Mouse (Mus musculus) kidney, adult 9 months (tissue): ENCODE measurements around the gene Aire.

Source experiments
- DNase-seq: peaks from one replicate; pipeline ENCODE4 v3.0.0; 2022

The Aire gene

DNA sequence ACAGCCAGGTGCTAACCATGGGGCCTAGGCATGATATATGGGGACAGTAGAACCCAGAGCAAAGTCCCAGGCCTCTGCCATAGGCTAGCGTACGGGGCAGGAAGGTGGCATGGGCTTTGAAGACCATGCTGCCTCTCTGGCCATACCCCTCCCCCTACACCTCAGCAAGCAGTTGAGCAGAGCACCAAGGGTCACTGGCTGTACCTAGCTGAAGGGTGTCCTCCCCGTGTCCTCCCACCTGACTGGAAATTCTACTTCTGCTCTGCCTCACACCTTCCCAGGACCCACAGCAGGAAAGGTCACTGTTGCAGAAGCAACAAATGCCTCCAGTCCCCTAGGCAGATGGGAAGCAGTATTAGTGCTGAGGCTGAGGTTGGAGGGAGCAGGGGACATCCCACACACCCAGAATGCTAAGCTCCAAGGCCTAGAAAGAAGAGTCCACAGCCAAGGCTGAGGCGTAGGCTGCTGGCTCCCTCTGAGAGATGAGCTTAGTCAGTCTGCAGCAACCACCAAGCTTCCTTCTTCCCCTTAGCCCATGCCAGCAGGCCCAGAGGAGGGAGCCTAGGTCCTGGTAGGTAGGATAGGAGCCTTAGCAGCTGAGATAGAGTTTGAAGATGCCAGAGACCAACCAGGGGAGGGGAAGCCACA, 37.5 kb downstream of the Aire start:
- DNase-seq, result peak; percentile 37

DNA sequence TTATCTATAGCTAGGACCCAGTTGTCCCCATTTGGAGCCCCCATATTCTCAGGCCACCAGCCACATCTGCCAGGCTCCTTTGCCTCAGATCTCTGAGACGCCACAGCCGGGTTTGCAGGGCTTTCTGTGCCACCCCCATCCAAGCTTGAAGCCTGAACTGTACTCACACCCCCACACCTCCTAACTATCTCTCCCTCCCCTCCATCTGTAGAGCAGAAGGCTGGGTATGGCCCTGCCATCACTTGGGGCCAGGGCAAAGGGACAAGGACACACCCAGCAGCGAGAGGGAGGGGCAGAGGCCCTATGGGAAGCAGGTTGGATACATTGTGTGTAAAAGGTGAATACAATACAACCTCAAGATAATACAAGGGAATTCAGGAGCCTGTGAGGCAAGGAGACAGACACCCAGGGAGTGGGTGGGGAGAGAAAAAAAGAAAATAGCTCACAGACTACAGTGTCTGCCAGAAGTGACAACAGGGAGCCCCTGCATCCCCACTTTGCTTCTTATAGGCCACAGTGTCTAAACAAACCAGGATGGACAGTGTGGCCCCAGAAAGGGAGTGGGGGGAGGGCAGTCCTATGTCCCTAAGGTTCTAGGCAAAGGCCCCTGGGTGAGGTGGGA, 38.8 kb downstream of the Aire start:
- DNase-seq, result no peak

DNA sequence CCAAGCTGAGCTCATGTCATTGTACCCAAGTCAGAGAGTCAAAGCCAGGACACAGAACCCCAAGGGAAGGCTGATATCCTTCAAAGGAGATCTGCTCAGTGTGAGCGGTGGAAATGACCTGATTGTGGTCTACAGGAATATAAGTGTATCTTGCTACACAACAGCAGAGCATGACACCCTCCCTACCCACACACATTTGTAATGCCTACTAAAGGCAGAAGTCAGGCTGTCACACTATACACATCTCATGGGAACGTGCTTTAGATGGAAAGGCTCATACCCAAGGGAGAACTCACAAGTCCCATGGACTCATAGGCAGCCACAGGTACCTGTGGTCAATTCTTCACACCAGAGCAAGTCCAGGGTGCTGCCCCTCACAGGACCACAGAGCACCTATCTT, 41.1 kb downstream of the Aire start:
- no peak for DNase-seq

DNA sequence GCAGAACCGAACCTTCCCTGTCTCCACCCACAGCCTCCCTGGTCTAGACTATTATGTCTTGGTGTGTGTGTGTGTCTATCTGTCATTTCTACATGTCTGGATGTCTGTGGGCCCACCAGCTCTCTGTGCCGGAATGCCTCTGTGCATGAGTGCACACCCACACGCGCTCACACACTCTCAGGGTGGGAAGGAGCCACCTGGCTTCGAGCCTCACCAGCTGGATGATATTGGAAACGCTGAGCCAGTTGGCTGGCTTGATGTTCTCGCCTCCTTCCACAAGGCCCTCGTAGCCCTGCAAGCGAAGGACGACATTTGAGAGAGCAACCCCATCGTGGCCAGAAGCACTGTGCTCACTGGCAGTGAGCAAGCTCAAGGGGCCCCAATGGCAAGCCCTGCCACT, 41.6 kb downstream of the Aire start:
- DNase-seq, result no peak

DNA sequence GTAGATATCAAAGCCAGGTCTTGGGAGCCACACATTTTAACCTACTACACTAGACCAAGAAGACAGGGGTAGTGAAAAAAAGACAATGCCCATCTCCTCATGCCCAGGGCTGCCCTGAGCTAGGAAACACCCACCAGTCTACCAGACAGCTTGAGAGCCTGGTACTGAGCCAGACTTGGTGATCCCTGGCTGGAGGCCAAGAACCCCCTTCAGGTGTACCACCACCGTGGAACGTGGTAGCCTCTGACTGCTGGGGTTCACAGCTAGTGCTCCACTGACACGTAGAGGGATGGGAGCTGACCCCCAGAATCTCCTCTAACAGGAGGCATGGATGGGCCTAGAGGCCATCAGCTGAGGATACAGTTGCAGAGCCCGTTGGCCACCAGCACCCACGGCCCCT, 43.2 kb downstream of the Aire start:
- no peak for DNase-seq

DNA sequence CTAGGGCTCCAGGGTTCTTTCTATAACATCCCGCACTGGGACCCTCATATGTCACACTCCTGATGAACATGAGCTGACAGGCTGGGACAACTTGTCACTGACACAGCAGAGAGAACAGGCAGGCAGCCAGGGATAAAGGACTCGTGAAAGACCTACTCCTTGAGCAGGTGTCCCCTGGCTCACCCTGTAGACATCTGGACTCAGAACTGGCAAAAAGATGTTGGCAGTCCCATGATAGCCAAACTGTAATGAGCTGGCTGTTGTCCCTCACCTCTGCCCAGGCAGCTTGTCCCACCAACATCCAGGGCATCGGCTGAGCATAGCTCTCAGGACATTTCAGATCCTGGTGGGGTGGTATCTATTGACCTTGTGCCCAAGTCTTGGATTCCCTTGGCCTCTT, 47.8 kb downstream of the Aire start:
- no peak for DNase-seq

DNA sequence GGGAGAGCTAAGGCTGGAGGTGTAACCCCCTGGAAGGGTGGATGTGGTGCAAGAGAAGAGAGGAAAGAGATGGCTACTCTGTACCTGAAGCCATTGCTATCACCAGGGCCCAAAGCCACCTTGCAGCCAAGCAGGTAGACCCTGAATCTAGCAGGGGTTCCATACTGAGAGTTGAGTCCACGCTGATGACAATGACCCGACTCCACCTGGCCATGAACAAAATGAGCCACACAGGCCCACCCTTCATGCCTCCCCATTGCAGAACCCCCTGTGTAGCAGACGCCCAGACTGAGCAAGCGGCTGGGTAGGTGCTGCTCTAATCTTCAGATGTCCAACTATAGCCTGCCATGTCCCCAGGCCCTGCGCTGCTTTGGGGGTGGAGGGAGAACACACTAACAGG, 57.6 kb downstream of the Aire start:
- DNase-seq, result no peak

DNA sequence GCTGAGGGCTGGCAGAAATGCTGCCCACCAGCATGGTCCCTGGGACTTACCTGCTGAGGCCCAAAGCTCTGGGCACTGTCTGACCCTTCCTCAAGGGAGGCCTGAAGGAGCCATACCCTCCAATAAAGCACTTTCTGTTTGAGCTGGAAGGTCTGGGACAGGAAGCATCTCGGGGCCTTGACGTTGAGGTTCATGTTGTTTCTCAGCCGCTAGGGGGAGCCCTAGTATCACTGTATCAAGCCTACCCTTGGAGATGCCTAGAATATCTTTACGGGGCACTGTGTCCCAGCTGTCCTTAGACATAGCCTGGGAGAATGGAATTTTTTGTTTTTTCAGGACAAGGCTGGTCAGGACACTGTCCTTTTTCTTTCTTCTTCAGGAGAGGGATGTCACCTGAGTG, 58.8 kb downstream of the Aire start:
- DNase-seq, result peak; percentile 74
